Mouse (Mus musculus): ENCODE data around the gene Nisch.

Gene Nisch

DNA sequence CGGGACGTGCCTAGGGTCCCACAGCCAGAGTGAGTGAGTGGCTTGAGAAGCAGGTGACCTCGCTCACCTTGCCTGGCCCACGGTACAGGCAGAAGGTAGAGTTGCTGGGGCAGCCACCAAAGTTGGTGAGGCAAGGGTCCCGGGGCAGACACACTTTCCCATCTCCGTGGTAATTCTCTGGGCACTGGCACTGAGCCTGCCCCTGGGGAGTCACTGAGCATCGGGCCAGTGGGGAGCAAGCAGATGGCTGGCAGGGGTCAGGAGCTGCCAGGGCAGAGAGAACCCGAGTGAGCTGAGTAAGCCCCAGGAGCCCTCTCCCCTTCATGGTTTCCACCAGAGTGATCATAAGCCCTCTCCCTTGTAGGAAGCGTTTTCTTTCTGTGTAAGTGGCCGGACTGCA lies 55.1 kb downstream of the Nisch start:
- no peak for DNase-seq (ENCODE audit: low read depth, low spot score)

DNA sequence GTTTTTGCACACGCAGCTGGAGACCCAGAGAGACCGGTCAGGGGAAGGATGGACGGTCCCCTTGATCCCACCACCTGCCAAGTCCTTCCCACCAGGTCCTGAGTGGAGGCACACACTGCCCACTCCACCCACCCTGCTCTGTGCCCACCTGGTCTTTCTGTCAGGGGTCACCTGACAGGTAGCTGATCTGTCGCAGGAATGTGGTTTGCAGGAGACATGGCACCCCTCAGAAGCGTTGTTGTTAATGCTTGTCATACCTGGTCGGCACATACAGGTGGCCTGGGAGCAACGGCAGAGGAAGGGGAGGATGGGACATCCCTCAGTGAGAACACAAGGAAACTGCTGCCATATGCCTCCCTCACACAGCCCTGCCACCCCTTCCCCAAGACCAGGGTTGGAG lies 55.6 kb downstream of the Nisch start:
- no peak for DNase-seq (ENCODE audit: low read depth, low spot score)

DNA sequence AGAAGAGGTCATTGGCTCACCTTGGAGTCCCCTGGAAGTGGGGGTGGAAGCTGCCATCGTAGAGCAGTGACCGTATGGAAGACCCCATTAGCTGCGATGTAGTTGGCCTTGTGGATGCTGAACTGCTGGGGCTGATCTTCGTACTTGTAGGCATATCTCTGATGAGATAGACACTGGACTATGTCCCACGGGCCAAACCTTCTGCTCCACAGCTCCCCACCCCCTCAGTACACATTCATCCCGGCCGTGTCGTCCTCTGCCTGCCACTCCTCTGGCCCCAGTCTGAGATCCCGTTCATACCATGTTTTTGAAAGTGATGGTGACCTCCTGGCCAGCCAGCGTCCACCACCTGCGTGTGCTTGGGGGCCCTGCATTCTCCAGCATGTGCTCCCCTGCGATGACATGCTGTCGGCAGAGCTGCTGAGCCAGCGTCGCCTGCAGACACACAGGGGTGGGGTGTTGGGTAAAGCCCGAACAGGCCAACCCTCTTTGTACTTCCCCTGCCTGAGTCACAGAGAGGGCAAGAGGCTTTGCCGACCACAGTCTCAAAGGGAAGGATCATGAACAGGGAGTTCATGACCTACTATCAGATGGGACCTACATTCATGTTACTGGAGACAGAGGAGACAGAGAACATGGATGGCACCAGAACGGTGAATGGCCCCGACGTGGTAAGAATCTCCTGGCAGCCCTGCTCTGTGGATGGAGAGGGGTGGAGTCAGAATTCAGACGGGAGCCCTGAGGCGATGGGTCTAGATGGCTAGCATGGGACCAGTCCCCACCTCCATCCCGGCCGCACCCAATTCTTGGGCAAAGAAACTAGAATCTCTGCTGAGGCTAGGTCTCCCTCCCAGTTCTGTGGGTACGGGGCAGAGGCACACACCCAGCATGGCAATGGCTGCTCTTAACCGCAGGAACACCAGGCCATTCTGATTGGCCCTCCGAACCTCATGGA lies 56.3 kb downstream of the Nisch start:
- no peak for DNase-seq (ENCODE audit: low read depth, low spot score)

DNA sequence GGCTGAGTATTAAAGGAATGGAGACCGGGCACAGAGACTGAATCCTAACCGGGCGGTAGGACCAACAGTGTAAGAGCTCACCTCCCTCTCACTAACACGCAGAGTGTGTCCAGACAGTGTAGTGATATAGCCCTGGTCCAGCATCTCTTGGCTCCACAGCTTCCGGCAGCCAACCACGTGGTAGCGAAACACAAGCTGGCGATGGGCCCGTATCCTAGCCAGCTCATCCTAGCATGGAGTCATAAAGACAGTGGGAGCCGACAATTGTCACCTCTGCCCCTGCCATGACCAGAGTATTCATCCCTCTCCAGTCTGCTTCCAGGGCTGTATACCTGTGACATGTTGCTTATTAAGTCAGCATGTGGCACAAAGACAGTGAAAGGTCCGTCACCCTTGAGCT lies 71.1 kb downstream of the Nisch start:
- DNase-seq (ENCODE audit: low read depth, low spot score): no peak

DNA sequence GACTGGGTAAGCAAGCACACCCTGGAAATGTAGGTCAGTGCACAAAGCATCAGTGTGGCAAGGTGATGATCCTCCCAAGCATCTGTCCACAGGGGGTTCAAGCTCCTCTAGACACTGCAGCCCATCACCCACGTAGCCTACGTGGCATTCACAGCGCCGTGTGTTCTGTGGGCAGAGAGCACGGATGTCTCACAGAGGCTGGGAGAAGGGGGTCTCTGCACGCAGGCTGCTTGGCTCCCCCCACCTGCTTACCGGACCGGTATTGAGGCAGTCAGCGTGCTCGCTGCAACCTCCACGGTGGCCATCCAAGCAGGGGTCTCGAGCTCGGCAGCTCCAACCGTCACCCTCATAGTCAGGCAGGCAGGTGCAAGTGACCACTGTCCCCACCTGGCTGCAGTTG lies 75.7 kb downstream of the Nisch start:
- DNase-seq (ENCODE audit: low read depth, low spot score): no peak

DNA sequence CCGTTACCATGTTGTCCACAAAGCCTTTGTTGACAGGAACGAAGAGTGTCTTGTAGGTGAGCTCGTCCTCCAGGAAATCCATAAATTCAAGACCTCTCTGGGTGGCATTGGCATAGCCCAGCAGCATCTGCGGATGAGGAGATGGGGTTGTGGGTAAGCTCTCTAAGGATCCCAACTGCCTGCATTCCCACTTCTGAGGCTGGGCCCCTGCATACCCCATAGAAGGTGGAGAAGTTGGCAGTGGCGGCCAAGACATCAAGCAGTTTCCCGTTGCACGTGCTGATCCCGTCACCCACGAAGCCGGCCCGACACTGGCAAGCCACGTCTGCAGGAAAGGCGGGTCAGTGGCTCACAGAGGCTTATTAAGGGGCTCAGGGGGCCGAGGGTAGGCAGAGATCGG lies 76.6 kb downstream of the Nisch start:
- DNase-seq (ENCODE audit: low read depth, low spot score): no peak

DNA sequence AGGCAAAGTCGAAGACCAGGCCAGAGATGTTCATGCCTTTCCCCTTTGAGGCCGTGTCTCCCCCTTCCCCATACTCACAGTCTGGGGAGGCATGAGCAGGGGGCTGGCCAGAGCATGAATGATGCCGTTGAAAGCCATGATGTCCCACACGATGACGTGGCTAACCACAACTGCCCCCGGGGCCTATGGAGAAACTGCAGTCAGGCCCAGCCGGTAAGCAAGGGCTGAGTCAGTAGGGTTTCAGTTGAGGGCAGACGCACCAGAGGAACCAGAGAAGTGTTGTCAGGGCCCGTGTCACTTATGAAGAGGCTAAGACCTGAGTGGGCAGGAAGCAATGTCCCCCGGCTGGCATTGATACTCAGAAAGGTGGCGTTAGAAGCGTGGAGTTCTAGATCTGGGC lies 77.1 kb downstream of the Nisch start:
- no peak for DNase-seq (ENCODE audit: low read depth, low spot score)

DNA sequence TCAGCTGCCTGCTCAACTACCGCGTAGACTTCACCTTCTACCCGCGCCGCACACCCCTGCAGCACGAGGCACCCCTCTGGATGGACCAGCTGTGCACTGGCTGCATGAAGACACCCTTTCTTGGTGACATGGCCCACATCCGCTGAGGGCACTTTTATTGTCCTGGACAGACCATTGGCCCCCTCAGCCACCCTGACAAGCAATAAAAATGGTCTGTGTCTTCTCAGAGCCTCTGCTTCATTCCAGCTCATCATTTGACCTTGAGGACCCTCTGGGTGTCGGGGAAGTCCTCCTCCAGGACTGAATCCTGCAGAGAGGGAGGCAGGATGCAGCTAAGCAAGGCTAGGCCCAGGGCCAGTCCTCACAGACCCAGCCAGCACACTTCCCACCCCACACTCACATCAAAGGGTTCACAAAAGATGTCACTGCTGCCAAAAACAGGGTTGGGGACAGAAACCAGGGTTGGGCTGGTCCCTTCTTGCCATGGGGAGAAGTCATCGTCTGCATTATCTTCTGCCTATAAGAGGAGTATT lies 77.8 kb downstream of the Nisch start:
- DNase-seq (ENCODE audit: low read depth, low spot score): no peak

DNA sequence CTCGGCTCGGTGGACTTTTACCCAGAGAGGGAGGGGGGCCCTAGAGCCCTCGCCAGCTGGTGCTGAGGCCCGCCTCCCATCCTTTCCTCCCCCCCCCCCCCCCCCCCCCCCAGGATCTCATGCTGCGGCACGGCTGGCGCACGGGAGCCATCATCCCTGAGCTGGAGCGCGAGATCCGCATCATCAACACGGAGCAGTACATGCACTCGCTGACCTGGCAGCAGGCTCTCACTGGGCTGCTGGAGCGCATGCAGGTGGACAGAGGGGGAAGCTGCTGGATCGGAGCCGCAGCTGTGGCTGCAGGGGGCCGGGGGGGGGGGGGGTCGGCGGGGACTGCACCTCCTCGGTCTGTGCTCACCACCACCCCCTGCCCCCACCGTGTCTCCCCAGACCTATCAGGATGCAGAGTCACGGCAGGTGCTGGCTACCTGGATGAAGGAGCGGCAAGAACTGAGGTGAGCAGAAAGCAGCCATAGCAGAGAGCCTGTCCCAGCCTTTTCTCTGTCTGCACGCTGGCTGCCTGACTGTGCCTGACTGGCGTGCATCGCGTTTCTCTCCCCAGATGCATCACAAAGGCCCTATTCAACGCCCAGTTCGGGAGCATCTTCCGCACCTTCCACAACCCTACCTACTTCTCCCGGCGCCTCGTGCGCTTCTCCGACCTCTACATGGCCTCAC lies 78.4 kb downstream of the Nisch start:
- no peak for DNase-seq (ENCODE audit: low read depth, low spot score)

DNA sequence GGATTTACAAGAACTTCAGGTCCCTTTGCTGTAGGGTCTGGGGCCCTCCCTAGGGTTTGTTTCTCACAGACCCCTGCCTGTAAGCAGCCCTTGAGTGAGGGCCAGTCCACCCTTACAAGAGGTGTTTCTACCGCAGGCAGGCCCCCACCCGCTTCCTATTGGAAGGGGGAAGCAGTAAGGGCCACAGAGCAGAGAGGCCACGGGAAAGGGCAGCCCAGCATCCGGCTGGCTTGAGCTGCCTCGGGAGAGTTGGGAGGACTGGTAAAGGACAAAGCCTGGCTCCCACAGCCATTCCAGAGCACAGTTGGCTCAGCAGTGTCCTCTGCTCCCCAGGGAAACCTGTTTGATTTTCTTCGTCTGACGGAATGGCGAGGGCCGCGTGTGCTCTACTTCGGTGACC lies 79.0 kb downstream of the Nisch start:
- no peak for DNase-seq (ENCODE audit: low read depth, low spot score)

DNA sequence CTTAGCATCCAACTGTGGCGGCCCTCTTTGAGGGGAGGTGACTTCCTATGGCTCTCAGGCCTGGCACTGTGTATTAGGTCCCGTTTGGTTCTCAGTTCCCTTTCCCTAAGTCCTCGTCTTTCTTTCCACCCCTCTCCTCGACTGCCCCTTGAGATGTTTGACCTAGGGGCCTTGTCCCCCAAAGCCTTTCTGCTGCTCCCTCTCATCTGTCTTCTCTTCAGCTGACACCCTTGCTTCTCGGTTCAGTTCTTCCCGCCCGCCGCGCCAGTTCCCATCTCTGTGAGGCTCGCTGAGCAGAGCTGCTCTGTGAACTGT lies 79.5 kb downstream of the Nisch start:
- DNase-seq (ENCODE audit: low read depth, low spot score): no peak

DNA sequence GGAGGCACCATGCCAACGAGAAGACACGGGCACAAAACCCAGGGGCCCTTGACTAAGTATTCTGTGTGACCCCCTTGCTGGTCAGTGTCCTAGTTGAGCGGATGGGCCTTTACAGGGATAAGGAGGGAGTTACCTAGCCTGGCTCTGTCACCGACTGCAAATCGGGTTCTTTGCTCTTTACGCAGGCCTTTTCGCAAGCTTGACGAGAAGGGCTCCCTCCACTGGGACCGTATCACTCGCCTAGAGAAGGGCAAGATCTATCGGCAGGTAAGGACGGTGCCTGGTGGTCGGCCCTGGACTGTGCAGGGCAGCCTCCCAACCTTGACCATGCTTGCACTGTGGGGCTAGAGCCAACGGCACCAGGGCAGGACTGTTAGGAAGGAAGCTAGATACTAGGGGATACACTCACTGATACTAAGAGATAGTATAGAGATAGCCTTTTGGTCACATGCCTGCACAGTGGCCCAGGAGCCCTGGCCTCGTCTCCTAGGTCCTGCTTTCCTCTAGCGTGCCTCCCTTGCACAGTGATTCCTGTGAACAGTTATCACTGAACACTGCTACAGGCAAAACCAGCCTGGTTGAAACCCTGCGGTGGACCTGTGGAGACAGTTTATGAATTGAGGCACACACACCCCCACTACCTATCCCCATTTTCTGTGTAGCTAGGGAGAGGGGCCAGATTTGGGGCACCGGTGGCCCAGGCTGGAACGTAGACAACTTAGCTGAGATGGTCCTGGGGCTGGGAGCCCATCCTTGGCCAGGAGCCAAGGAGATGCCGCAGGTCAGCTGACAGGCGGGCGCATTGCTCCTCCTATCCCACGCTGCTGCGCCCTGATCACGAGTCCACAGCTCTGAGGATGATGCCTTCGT lies 80.1 kb downstream of the Nisch start:
- DNase-seq (ENCODE audit: low read depth, low spot score): no peak

DNA sequence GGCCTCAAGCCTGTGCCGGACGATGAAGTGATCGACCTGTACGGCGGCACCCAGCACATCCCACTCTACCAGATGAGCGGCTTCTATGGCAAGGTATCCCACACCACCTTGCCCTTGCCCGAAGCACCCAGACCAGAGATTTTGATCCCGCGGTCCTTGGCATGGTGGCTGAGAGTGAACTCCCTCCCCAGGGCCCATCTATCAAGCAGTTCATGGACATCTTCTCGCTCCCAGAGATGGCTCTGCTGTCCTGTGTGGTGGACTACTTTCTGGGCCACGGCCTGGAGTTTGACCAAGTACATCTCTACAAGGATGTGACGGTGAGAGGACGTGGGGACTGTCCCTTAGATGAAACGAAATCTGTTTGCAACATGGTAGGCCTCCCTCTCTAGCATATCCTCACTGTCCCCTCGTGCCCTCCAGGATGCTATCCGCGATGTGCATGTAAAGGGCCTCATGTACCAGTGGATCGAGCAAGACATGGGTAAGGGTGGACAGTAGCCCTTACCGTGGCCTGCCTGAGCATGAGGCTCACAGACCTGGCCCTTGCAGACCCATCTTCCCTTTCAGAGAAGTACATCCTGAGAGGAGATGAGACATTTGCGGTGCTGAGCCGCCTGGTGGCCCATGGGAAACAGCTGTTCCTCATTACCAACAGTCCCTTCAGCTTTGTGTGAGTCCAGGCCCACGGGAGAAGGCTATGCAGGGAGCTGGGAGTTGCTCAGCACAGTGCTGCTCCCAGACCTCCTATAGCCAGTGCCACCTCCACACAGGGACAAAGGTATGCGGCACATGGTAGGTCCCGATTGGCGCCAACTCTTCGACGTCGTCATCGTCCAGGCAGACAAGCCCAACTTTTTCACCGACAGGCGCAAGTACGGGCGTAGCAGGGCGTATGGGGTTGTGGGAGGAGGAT lies 81.0 kb downstream of the Nisch start:
- no peak for DNase-seq (ENCODE audit: low read depth, low spot score)

DNA sequence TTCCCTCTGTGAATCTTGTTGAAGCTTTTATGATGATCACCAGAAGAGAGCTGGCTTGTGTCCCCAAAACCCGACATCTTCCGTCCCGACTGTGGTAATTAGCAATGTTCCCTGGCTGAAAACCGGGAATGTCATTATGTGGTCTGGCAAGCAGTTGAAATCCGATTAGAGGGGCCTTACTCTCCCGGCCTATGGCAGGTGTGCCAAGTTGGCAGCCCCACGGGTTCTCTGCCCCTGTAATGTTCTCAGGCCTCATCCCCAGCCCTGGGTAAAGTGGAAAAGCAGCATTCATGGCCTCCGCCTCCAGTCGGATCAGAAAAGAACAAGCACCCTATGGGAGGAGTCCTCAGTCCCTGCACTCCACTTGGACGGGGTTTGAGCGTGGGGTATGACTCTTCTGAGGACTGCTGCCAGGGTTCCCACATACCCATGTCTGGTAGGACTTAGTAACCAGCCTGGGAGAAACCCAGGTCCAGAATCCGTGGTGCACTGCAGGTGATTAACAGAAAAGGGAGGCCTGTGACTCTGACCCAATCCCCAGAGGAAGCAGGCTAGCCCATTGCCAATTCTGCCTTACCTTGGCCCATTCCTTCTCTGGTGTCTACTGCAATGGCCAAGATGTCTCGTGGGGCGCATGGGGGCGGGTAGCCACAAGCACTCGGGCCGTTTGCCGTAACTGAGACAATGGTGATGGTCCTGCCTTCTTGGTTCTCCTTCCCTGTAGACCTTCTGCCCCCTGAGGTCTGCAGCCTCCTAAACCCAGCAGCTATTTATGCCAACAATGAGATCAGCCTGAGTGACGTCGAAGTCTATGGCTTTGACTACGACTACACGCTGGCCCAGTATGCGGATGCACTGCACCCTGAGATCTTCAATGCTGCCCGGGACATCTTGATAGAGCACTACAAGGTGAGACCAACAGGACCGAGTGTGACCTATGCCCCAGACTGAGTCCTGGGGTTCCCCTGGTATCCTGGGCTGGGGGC lies 82.4 kb downstream of the Nisch start:
- no peak for DNase-seq (ENCODE audit: low read depth, low spot score)

DNA sequence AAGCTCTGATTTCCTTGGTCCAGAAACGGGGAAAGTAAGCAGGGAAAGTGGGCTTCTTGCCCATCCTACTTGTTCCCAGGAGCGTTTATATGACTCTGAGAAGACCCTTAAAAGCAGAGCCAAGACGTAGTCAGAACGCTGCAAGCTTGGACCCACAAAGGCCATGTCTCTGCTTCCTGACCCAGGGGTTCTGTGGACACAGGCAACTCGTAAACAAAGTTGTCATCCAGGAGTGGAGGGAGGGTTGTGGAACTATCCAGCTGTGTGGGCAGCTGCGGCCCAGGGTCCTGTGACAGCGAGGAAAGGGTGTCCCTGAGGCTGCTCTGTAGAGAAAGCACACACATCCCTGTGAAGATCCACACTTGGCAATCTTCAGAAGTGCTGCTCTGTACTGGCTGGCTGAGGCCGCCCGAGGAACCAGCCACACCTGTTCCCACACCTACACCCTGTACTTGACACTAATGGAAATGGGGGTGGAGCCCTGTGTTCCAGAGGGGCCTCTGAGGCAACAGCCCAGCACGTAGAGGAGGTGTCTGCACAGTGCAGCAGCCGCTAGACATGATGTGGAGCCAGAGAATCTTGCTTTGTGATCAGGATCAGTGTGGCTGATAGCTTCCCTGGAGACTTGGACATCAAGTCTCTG lies 83.6 kb downstream of the Nisch start:
- no peak for DNase-seq (ENCODE audit: low read depth, low spot score)

DNA sequence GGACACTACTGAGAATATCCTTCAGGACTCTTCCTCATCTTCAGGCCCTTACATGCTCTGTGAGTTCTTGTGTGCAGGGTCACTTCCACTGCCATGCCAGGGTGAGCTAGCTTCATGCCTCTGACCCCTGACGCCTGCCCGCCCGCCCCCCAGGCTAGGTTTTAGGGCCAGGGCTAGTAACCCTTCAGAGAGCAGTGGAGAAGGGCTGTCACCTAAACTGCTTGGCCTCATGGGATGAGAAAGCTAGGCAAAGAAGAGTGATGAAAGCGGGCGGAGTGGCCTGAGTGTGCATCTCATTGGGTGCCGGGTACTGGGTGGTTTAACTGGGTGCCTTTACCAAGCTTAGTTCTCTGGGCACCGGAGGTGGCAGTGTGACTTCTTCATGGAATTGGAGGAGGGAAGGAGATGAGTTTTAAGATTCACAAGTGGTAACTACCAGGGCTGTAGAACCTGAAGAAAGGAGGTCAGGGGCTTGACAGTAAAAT lies 84.2 kb downstream of the Nisch start:
- DNase-seq (ENCODE audit: low read depth, low spot score): no peak

DNA sequence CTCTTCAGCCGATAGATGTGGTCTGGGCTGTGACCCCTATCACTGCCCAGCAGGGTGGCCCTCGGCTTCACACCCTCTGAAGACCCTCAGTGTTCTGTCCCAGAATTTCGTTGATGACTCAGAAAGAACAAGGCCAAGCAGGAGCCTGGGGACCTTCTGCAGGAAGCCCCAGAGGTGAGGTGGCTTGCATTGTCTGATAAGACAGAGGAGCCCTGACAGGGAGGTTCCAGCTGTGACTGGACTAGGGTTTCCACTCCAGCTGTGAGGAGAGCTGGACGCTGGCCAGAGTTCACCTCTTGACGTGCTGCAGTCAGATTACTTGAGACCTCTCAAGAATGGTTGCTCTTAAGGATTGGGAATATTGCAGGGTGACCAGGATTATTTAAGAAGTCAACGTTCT lies 84.7 kb downstream of the Nisch start:
- no peak for DNase-seq (ENCODE audit: low read depth, low spot score)

DNA sequence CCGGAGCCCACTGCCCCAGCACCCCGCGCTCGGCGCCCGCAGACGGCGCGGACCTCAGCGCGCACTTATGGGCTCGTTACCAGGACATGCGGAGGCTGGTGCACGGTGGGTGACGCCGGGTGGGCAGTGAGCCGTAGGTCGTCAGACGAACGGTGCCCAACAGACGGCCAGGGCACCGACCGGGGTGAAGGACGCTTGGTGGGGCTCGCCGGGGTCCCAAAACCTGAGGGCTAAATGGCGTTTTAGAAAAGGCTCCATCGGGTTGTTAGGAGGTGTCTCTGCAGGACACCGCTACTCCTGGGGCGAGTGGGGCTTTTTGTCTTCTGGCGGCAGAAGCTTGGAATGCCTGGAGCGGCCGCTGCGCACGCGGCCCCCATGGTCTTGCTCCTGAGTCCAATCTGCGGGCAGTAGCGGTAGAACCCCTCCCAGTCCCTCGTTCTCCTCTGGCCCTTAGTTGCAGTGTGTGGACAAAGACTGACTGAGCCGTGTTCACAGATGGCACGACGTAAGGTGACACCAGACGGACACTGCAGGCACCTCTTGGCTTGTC lies 85.4 kb downstream of the Nisch start:
- DNase-seq (ENCODE audit: low read depth, low spot score): no peak

Data from embryo, embryonic 11.5 days (tissue).